Mouse (Mus musculus) MEL (cell line): Measurements from ENCODE around the gene Clcn6.

Experiments used
- CHD1 ChIP-seq: IDR thresholded peaks from 2 replicates; pipeline ENCODE4 v1.6.1; 2012; ENCODE audit warnings: low read depth, mild to moderate bottlenecking, inconsistent platforms, low read length, improper control_type of control experiment
- CTCF ChIP-seq, 3 experiments: IDR thresholded peaks in 2 of 3; conservative IDR thresholded peaks in 1 of 3; 2 replicates each; pipeline ENCODE4 v1.5.1; 2011 to 2012; ENCODE audit warnings: low read length in 3 of 3, low read depth in 2 of 3, mild to moderate bottlenecking in 2 of 3, improper control_type of control experiment in 1 of 3, inconsistent platforms in 1 of 3, mixed read lengths in 1 of 3, moderate library complexity in 1 of 3; ENCODE audit not compliant: control insufficient read depth in 1 of 3, insufficient read depth in 1 of 3, poor library complexity in 1 of 3, severe bottlenecking in 1 of 3
- EP300 ChIP-seq, 2 experiments: IDR thresholded peaks; 2 replicates each; pipeline ENCODE4 v1.6.1; 2011; ENCODE audit warnings: improper control_type of control experiment in 2 of 2, low read length in 2 of 2, low read depth in 1 of 2, mild to moderate bottlenecking in 1 of 2
- GATA1 ChIP-seq: IDR thresholded peaks from 2 replicates; pipeline ENCODE4 v1.6.1; 2011; ENCODE audit warnings: low read depth, low read length, improper control_type of control experiment
- SMC3 ChIP-seq: IDR thresholded peaks from 2 replicates; pipeline ENCODE4 v1.6.1; 2011; ENCODE audit warnings: low read depth, low read length, improper control_type of control experiment

GRCm38 (mm10) chr4:148024003-148024402 lies 14.6 kb downstream of the Clcn6 start:
- TF ChIP-seq CTCF (IDR thresholded peaks at IDR 0.05 in 2 of 3, conservative IDR thresholded peaks at IDR 0.05 in 1 of 3; ENCODE audit: control insufficient read depth in 1 of 3, insufficient read depth in 1 of 3, low read depth in 2 of 3, low read length in 3 of 3, poor library complexity in 1 of 3, severe bottlenecking in 1 of 3) (no peak), CHD1 (no peak), SMC3 (no peak), GATA1 (no peak), EP300 (IDR thresholded peaks at IDR 0.05; ENCODE audit: low read depth in 1 of 2, low read length in 2 of 2) (no peak)
